Mouse (Mus musculus): ENCODE data around the gene Fcrl6.

GRCm38 (mm10) chr1:172617365-172618076, 15.2 kb upstream of the Fcrl6 start:
- TF ChIP-seq GATA1 (IDR thresholded peaks at IDR 0.05; ENCODE audit: low read length) = no peak
- no peak for TF ChIP-seq TAL1 (IDR thresholded peaks at IDR 0.05; ENCODE audit: low read length)

All from erythroblast, embryonic 14.5 days (primary cell).